Mouse (Mus musculus): ENCODE data around the gene Acot13. TPM values are rescaled to one million over a fixed set of nuclear protein-coding genes. Genes with fewer than 3 reads are reported as not detected.
A peak's percentile ranks its signal among the peaks of the same experiment; 100 is the strongest.

Gene Acot13
- total RNA-seq, 2 experiments from 2014 or later = 69.5 to 87.5 TPM

- no peak for ATAC-seq (replicated peaks; ENCODE audit: low FRiP score, low TSS enrichment, poor library complexity, severe bottlenecking)
Observed at GRCm38 (mm10) chr13:24832811-24833155, 1.4 kb upstream of the Acot13 start.

GRCm38 (mm10) chr13:24832131-24832810 is 931 bp upstream of the Acot13 start:
- no peak for ATAC-seq (replicated peaks; ENCODE audit: low FRiP score, low TSS enrichment, poor library complexity, severe bottlenecking)

- ATAC-seq (replicated peaks; ENCODE audit: low FRiP score, low TSS enrichment, poor library complexity, severe bottlenecking) = peak; percentile 22
Observed at GRCm38 (mm10) chr13:24830756-24831352, 486 bp downstream of the Acot13 start.

- ATAC-seq (replicated peaks; ENCODE audit: low FRiP score, low TSS enrichment, poor library complexity, severe bottlenecking) = no peak
Observed at GRCm38 (mm10) chr13:24826116-24826515, 5.2 kb downstream of the Acot13 start.

- ATAC-seq (replicated peaks; ENCODE audit: low FRiP score, low TSS enrichment, poor library complexity, severe bottlenecking) = no peak
Observed at GRCm38 (mm10) chr13:24825587-24825986, 5.8 kb downstream of the Acot13 start.

GRCm38 (mm10) chr13:24824647-24825046 is 6.7 kb downstream of the Acot13 start:
- ATAC-seq (replicated peaks; ENCODE audit: low FRiP score, low TSS enrichment, poor library complexity, severe bottlenecking) = no peak

- ATAC-seq (replicated peaks; ENCODE audit: low FRiP score, low TSS enrichment, poor library complexity, severe bottlenecking) = no peak
Observed at GRCm38 (mm10) chr13:24822663-24823343, 8.5 kb downstream of the Acot13 start.

GRCm38 (mm10) chr13:24819931-24820330 is 11.4 kb downstream of the Acot13 start:
- no peak for ATAC-seq (replicated peaks; ENCODE audit: low FRiP score, low TSS enrichment, poor library complexity, severe bottlenecking)

- ATAC-seq (replicated peaks; ENCODE audit: low FRiP score, low TSS enrichment, poor library complexity, severe bottlenecking) = peak; percentile 45
Observed at GRCm38 (mm10) chr13:24816125-24817092, 14.9 kb downstream of the Acot13 start.

- no peak for ATAC-seq (replicated peaks; ENCODE audit: low FRiP score, low TSS enrichment, poor library complexity, severe bottlenecking)
Observed at GRCm38 (mm10) chr13:24814616-24815015, 16.7 kb downstream of the Acot13 start.

GRCm38 (mm10) chr13:24812521-24812920 is 18.8 kb downstream of the Acot13 start:
- no peak for ATAC-seq (replicated peaks; ENCODE audit: low FRiP score, low TSS enrichment, poor library complexity, severe bottlenecking)

GRCm38 (mm10) chr13:24806079-24806478 is 25.3 kb downstream of the Acot13 start:
- ATAC-seq (replicated peaks; ENCODE audit: low FRiP score, low TSS enrichment, poor library complexity, severe bottlenecking) = no peak

GRCm38 (mm10) chr13:24803196-24803595 is 28.1 kb downstream of the Acot13 start:
- no peak for ATAC-seq (replicated peaks; ENCODE audit: low FRiP score, low TSS enrichment, poor library complexity, severe bottlenecking)

- ATAC-seq (replicated peaks; ENCODE audit: low FRiP score, low TSS enrichment, poor library complexity, severe bottlenecking) = peak; percentile 39
Observed at GRCm38 (mm10) chr13:24802131-24802691, 29.1 kb downstream of the Acot13 start.

- peak; percentile 39 for ATAC-seq (replicated peaks; ENCODE audit: low FRiP score, low TSS enrichment, poor library complexity, severe bottlenecking)
Observed at GRCm38 (mm10) chr13:24801308-24801921, 29.9 kb downstream of the Acot13 start, which contains the start of gene BC005537. Gene BC005537, plus strand, starts transcription at chr13:24801657.

- peak; percentile 89 for ATAC-seq (replicated peaks; ENCODE audit: low FRiP score, low TSS enrichment, poor library complexity, severe bottlenecking)
Observed at GRCm38 (mm10) chr13:24800674-24801307, 30.5 kb downstream of the Acot13 start.

GRCm38 (mm10) chr13:24799925-24800673 is 31.2 kb downstream of the Acot13 start:
- ATAC-seq (replicated peaks; ENCODE audit: low FRiP score, low TSS enrichment, poor library complexity, severe bottlenecking) = peak; percentile 7; the same call in 1 of the 2 replicates

- ATAC-seq (replicated peaks; ENCODE audit: low FRiP score, low TSS enrichment, poor library complexity, severe bottlenecking) = no peak
Observed at GRCm38 (mm10) chr13:24799378-24799777, 32.0 kb downstream of the Acot13 start.
